Mouse (Mus musculus): ENCODE data around the gene Pik3r1. TPM values are rescaled to one million over a fixed set of nuclear protein-coding genes. Genes with fewer than 3 reads are reported as not detected.

The Pik3r1 gene
- total RNA-seq, 1 experiment from 2014 or later, result 284 TPM

DNA sequence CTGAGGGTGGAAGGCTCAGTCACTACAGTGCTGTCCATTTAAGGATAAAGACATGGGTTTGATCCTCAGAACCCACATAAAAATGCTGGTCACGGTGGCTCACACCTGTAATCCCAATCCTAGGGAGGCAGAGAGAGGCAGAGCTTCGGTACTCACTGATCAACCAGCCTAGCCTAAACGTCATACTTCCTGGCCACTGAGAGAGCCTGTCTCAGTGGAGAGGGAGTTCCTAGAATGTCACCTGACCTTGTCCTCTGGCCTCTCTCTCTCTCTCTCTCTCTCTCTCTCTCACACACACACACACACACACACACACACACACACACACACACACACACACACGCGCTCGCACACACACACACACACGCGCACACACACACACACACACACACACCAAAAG, 24.8 kb downstream of the Pik3r1 start:
- no peak for ATAC-seq (replicated peaks; ENCODE audit: insufficient number of reproducible peaks, low FRiP score, low TSS enrichment, poor library complexity, severe bottlenecking)

DNA sequence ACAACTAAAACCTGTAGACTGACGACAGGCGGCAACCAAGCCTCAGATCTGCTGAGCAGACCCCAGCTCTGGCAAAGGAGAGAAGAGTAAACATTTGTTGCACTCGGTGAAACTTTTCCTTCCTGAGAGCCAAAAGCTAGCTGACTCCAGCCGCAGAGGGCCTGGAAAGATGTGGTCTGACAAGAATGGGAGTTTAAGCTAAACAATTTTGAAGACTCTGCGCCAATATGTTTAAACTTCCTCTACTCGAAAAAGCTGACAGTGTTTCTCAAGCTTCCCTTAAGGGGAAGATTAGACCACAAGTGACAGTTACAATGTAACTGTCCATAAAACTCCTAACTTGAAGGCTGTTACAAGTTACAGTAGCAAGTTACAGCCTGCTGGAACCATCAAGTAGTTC, 25.4 kb downstream of the Pik3r1 start:
- ATAC-seq (replicated peaks; ENCODE audit: insufficient number of reproducible peaks, low FRiP score, low TSS enrichment, poor library complexity, severe bottlenecking), result no peak

DNA sequence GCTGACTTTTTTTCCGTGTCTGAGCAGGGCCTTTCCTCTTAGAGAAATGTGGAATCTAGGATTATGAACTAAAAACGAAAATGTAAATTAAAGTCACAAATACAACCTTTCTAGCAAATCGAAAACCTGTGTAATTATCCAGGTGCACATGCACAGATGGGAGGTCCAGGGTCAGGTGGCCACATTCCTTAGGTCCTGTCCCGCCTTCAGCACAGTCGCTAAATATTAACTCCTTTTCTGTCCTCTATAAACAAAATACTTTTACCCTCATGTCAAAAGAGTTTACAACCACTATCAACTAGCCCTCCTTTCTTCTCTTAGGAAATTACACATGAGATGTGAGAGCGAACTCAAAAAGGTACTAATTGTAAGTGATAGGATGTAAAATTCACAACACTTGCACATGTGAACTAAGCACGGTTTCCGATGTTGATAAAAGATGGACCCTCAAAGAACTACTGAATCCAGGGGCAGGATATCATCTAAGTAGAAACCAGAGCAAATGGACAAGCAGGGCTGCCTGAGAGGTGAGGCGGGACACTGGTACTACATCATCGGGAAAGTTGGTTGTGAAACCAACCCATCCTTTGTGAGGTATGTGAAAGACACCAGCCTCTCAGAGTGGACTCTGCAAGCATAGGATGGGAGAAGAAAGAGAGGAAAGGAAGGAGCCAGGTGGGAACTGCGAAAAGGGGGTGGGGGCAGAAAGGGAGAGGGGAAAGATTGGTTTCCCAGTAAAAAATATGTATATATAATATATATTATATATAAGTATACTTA, 26.3 kb downstream of the Pik3r1 start:
- ATAC-seq (replicated peaks; ENCODE audit: insufficient number of reproducible peaks, low FRiP score, low TSS enrichment, poor library complexity, severe bottlenecking), result no peak

DNA sequence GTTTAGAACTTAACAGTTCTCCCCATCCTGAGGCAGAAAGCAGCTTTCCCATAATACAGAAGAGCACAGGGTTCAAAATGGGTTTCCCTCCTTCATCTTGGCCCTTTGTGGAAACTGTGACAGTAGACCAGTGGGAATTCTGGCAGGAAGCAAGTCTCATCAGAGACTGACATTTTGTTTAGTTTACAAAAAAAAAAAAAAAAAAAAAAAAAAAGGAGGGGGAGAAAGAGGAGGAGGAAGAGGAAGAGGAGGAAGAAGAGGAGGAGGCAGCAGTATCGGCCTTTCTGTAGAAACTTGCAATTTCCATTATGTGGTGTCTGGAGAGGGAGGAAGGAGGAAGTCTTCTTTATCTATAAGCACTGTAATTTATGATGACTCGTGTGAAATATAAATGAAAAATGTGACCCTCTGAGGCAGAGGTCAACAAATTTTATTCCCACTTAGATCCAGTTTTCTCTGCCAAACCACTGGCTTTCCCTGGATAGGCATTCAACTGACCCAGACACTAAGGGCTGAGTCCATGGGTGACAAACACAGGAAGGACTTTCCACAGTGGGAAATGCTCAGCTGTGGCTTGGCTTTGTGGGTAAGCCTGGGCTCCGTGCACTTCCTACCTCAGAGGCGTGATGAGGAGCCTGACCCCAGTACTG, 28.2 kb downstream of the Pik3r1 start:
- no peak for ATAC-seq (replicated peaks; ENCODE audit: insufficient number of reproducible peaks, low FRiP score, low TSS enrichment, poor library complexity, severe bottlenecking)

DNA sequence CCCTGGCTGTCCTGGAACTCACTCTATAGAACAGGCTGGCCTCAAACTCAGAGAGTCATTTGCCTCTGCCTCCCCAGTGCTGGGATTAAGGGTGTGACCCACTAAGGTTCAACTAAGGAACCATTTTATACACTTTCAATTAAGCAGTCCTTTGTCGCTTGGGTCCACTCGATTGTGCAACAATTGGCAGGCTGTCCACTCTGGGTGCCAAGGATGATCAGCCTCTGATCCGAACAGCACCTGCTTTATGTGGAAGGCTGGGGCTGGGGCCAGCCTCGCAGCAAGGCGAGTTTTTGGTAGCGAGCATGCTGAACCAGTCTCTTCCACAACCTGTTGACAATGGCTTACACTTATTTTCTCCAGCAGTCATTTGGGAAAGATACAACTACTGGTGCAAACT, 29.2 kb downstream of the Pik3r1 start:
- ATAC-seq (replicated peaks; ENCODE audit: insufficient number of reproducible peaks, low FRiP score, low TSS enrichment, poor library complexity, severe bottlenecking), result no peak

DNA sequence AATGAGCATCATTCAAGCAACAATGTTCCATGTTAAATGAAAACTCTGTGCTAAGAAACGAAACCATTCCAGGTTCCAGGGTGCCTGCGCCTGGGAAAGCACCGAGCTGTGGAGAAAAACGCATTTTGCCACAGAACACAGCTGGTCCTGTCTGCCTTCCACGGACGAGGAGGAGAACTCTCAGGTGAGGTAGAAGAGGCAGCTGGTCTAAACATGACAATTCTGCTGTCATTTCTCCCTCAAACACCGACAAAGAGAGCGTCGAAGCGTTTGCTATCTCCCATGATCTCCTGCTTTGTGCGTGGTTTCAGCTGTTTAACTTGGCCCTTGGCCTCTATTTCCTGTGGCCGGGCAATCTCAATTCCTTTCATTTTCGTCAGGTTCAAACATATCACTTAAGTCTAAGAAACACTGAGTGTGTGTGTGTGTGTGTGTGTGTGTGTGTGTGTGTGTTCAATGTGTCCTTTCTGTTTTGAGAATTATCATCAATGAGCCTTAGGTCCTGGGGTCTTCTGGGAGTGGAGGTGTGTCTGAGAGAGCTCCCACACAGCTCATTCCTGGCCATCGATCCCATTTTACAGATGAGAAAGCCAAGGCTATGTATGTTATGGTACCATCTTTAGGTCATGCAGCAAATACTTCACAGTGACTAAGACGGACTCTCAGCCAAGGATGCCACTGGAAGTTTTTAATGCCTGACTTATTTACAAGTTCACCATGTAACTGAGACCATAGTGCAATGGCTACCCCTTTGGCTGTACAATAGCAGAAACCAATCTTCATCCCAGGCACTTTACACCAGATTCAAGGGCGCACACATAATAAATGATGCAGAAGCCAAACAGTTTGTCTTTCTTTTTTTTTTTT, 31.3 kb downstream of the Pik3r1 start:
- 0 out of 2 replicates have a peak, but pooled peaks have one; percentile 37 for ATAC-seq (replicated peaks; ENCODE audit: insufficient number of reproducible peaks, low FRiP score, low TSS enrichment, poor library complexity, severe bottlenecking)

DNA sequence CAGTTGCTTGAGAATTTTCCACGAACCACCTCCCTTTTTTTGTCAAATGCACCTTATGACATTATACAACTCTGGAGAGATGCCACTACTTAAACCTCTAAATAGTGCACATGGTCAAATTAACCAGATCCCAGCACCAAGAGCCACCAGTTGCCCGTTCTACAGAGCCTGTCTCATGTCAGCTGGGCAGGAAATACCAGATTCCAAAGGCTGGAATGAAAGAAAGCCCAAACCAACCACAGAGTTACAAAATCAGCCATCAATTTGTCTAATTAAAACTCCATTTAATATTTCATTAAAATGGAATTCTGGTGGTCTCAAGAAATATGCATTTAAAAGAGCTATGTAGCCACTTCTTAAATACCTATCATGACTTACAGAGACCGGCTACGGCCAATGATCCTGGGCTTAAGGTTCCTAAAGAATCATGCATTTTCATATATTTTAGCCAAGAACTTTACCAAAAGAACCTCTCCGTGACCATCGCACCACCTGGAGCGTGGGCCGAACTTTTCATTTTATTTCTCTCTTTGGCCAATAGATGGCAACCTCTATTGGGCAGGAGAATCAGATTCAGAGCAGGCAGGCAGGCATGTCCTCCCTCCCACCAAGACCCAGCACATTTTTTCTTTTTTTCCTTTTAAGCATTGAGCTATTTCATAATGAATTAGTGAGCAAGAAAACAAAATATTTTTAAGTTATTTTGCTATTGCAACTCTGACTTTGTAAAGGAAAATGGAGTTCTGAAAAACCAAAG, 32.5 kb downstream of the Pik3r1 start:
- ATAC-seq (replicated peaks; ENCODE audit: insufficient number of reproducible peaks, low FRiP score, low TSS enrichment, poor library complexity, severe bottlenecking), result no peak

DNA sequence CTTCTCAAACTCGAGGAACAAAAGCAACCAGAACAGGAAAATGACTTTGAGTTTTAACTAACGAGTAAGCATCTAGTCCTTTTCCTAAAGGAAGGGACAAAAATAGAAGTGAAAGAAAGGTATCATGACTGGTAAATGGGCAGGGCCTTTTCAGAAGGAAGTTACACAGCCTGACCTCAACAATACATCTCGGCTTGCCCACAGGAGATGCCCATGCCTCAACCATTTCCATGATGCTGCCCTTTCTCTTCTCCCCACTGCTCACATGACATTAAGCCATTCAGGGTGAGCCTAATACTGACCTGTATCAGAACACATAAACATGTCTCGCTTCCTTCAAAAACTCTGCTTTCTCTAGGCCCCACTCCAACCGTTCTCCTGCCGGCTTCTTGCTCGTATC, 33.8 kb downstream of the Pik3r1 start:
- peak; percentile 52; the same call in 1 of the 2 replicates for ATAC-seq (replicated peaks; ENCODE audit: insufficient number of reproducible peaks, low FRiP score, low TSS enrichment, poor library complexity, severe bottlenecking)

DNA sequence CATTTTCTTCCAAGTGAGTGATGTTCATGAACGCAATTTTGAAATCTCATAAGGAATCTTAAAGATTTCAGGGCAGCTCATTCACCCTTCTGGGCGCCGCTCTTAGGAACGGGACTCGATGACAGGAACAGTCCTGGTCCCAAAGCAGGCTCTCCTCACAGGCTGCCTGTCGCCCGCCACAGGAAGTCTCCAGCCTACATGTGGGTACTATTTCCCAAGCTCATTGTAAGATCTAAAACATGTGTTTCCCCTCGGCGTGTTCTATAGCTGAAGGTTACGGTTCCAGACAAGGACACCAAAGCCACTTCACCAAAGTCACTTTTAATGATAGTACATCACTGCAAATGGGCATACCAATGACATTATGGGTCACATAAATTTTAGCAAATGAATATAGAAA, 35.3 kb downstream of the Pik3r1 start:
- ATAC-seq (replicated peaks; ENCODE audit: insufficient number of reproducible peaks, low FRiP score, low TSS enrichment, poor library complexity, severe bottlenecking), result no peak

DNA sequence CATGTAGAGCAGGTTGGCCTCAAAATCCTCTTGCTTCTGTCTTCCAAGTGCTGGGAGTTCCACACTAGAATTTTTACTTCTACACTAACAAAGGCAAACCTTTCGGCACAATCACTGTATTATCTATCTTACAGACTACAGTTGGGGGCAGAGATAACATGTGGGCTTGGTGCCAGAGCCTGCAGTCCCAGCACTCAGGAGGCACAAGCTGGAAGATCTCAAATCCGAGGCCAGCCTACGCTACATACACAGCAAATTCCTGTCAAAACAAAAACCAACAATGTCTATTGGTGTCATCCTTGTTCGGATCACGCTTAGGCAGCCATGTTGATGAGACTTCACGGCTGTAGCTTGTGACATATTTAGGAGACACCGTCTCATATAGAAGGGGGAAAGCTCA, 36.2 kb downstream of the Pik3r1 start:
- ATAC-seq (replicated peaks; ENCODE audit: insufficient number of reproducible peaks, low FRiP score, low TSS enrichment, poor library complexity, severe bottlenecking), result no peak

DNA sequence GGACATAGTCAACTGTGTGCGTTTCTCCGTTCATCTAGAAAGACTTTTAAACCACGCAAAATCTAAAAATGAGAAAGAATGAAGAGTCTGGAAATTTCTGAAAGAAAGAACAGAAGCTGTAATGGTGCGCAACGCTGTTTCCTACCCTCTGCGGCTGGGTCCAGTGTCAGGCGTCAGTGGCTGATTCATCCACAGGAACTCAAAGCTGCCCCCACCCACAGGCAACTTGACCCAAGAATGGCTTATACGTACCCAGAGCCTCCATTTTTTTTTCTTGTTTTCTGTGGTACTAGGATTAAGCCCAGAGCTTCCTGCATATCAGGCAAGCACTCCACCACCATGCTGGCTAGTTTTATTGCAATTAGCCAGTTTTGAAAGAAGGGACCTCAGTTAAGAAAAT, 37.7 kb downstream of the Pik3r1 start:
- no peak for ATAC-seq (replicated peaks; ENCODE audit: insufficient number of reproducible peaks, low FRiP score, low TSS enrichment, poor library complexity, severe bottlenecking)

DNA sequence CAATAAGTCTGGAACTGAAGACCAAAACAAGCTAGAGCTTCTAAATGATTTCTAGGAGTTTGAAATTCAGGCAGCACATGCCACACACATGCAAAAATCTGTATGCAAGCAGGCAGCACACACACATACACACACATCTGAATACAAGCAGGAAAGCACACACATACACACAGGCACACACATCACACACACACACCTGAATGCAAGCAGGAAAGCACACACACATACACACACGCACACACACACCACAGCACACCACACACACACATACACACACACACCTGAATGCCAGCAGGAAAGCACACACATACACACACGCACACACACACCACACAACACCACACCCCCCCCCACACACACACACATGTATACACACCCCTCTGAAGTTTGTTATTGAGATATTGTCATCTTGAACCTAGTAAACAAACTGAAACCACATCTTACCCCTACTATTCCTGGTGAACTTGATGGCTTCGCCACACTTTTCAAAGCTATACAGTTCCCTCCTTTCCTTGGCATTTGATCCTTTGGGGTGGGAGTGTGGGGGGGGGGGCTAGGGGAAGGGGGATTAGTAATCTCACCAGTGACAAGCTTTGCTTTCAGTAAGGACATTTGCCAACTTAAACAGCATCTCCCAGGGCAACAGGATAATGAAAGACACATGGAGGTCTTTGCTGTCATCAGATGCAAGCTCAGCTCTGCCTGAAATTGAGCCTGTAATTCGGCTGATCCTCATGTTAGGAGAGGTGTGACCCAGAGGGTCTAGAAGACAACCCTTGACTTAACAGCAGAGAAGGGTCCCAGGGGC, 38.6 kb downstream of the Pik3r1 start:
- no peak for ATAC-seq (replicated peaks; ENCODE audit: insufficient number of reproducible peaks, low FRiP score, low TSS enrichment, poor library complexity, severe bottlenecking)

DNA sequence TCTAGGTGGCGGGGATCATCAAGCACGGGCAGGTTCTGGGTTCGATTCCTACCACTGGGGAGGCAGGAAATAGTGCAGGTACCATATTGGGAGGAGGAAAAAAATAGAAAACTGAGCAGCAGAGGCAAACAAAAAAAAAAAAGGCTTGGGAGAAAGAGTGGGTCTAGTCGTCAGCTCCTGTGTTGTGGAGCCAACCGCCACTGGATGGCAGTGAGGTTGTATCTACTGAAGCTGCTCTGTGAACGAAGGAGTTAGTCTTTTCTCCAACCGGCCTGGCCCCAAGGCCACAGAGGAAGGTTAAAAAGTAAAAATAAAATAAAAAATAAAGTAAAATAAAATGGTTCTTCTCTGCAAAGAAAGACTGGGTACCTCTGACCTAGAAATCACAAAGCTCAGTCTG, 39.2 kb downstream of the Pik3r1 start:
- no peak for ATAC-seq (replicated peaks; ENCODE audit: insufficient number of reproducible peaks, low FRiP score, low TSS enrichment, poor library complexity, severe bottlenecking)

DNA sequence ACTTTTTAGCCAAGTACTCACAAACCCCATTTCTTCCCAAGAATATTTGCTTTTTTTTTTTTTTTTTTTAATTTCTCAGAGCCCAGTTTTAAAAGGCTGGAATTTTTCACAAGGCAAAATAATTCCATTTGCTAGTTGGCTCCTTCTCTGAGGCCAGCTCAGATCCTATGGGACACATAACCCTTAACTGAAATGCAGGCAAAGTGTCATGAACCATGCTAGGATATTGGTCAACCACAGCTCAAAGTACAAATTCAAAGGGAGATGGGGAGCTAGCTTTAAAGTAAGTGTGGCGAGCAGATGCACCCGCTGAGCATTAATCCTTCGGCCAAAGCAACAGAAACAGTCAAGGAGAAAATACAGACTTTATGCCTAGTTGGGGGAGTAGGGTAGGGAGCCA, 39.7 kb downstream of the Pik3r1 start:
- ATAC-seq (replicated peaks; ENCODE audit: insufficient number of reproducible peaks, low FRiP score, low TSS enrichment, poor library complexity, severe bottlenecking), result no peak

DNA sequence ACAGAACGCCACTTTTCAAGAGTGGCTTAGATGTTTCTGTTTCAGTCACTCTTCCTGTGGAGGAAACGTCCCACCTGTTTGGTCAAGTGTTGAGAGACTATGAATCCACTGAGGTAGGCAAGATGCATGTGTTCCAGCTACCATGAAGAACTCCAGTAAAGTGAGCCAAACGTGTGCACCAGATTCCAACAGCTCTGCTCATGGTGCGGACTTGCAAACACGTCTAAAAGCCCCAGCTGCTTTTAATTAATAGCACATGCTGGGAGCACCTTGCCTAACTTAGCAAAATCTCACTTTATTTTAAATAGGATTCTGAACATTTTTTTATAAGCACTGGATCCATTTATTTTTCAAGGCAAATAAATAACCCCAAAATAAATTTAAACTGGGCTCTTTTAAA, 40.2 kb downstream of the Pik3r1 start:
- no peak for ATAC-seq (replicated peaks; ENCODE audit: insufficient number of reproducible peaks, low FRiP score, low TSS enrichment, poor library complexity, severe bottlenecking)

DNA sequence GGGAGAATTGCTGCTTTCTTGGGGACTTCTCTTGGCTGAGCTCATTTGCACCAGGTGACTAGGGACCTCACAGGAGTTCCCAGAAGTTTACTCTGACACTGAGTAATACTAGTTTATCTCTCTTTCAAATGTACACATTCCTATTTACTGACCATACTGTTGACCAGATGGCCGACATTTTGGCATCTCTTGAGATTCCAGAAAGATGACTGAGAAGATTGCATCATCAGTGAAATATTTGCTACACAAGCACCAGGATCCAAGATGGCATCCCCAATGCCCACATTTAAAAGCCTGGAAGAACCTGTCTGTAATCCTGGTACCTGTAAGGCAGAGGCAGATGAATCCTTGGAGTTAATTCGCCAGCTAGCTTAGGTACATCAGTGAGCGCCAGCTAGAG, 41.1 kb downstream of the Pik3r1 start:
- no peak for ATAC-seq (replicated peaks; ENCODE audit: insufficient number of reproducible peaks, low FRiP score, low TSS enrichment, poor library complexity, severe bottlenecking)

DNA sequence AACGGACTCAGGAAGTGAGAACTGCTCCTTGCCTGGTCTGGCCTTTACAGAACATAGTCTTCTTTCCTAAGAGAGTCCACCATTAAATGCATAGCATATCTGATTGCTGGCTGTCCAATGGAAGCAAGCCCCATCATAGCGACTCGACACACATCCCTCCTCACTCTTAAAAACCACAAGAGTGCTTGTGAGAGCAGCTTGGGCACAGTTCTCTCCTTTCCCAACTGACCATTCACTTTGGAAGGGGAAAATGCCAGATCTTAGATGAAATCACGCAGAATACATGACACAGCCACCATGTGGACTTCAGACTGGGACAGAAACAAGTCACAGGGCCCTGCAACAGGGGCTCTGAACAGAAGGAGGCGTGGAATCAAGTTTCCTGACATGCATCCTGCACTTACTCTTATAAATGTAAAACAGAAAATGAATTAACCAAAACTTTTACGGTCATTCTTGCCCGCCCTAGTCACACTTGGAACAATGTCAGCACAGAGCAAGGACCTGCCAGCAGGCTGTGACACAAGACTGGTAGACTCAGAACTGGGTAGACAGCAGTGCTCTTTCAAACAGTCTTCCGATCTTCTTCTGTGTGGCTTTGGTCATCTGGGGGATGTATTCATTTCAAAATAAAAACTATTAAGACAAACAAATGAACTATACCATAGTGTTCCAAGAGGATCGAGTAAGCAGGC, 46.0 kb downstream of the Pik3r1 start:
- no peak for ATAC-seq (replicated peaks; ENCODE audit: insufficient number of reproducible peaks, low FRiP score, low TSS enrichment, poor library complexity, severe bottlenecking)

DNA sequence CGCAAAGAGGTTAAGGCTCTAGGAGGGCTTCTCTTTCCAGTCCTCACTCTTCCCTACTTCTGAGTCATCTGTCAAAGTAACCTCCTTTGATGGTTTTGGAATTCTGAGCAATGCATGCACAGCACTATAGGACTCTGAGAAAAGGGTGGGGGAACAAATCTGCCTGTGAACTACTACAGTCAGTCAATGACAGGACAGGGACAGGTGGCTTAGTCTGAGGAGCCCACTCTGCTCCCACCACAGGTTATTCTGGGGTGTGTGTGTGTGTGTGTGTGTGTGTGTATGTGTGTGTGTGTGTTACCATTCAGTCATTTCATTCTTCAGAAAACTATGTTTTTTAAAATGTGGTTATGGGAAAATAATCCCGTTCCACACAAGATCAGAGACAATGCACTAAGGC, 46.9 kb downstream of the Pik3r1 start:
- ATAC-seq (replicated peaks; ENCODE audit: insufficient number of reproducible peaks, low FRiP score, low TSS enrichment, poor library complexity, severe bottlenecking), result no peak

All from monocyte, adult 5-6 weeks (primary cell).